Mouse (Mus musculus) midbrain, postnatal 0 days (tissue): ENCODE results near the gene Pik3c2a. TPM values are rescaled to one million over a fixed set of nuclear protein-coding genes. Genes with fewer than 3 reads are reported as not detected.
A peak's percentile ranks its signal among the peaks of the same experiment; 100 is the strongest.

ENCODE experiments used
- ATAC-seq: fragments of 200-750 bp; cut with Nextera tagmentation; 2 replicates; pipeline ENCODE4 v1.8.0; 2017; ENCODE audit warnings: moderate number of reproducible peaks, mild to moderate bottlenecking, moderate TSS enrichment, moderate library complexity; ENCODE audit not compliant: low FRiP score
- DNase-seq: peaks from one replicate; pipeline ENCODE4 v3.0.0-alpha.2; 2015; ENCODE audit warnings: low spot score
- H3K27ac ChIP-seq: fragments of 300-500 bp; sonication (generic); 2 replicates; pipeline ENCODE4 v1.5.1; 2014; ENCODE audit warnings: low read depth, mild to moderate bottlenecking, low read length, mixed read lengths
- H3K27me3 ChIP-seq: fragments of 300-500 bp; sonication (generic); 2 replicates; pipeline ENCODE4 v1.6.1; 2014; ENCODE audit warnings: low read length, control low read depth, mixed read lengths; ENCODE audit not compliant: insufficient read depth
- H3K36me3 ChIP-seq: fragments of 300-500 bp; sonication (generic); 2 replicates; pipeline ENCODE4 v1.6.1; 2014; ENCODE audit warnings: low read length, control low read depth, mixed read lengths; ENCODE audit not compliant: insufficient read depth
- H3K4me1 ChIP-seq: fragments of 300-500 bp; sonication (generic); 2 replicates; pipeline ENCODE4 v1.6.1; 2014; ENCODE audit warnings: mild to moderate bottlenecking, control low read depth, antibody characterized with exemption, low read length, mixed read lengths; ENCODE audit not compliant: insufficient read depth
- H3K4me2 ChIP-seq: fragments of 300-500 bp; sonication (generic); 2 replicates; pipeline ENCODE4 v1.6.1; 2014; ENCODE audit warnings: low read depth, mild to moderate bottlenecking, low read length, mixed read lengths; ENCODE audit not compliant: poor library complexity, severe bottlenecking
- H3K4me3 ChIP-seq: fragments of 300-500 bp; sonication (generic); 2 replicates; pipeline ENCODE4 v1.5.1; 2014; ENCODE audit warnings: low read depth, mild to moderate bottlenecking, low read length, moderate library complexity
- H3K9ac ChIP-seq: fragments of 300-500 bp; sonication (generic); replicated peaks from 2 replicates; pipeline ENCODE4 v1.6.1; 2014; ENCODE audit warnings: mild to moderate bottlenecking, low read length, moderate library complexity, mixed read lengths; ENCODE audit not compliant: poor library complexity, severe bottlenecking
- H3K9me3 ChIP-seq: fragments of 300-500 bp; sonication (generic); 2 replicates; pipeline ENCODE4 v1.6.1; 2016; ENCODE audit warnings: low read length, control low read depth
- CTCF ChIP-seq: IDR thresholded peaks from 2 replicates; pipeline ENCODE4 v1.5.1; 2016; ENCODE audit warnings: antibody characterized with exemption, mild to moderate bottlenecking
- WGBS: fragments of 180-500 bp; shearing (Covaris S2); extraction: QIAGEN DNeasy Blood & Tissue Kit; methylation state at CpG from one replicate; pipeline ENCODE4 v1.1.7; 2014; 5-methylcytosine and 5-hydroxymethylcytosine counted together
- polyA plus RNA-seq: library from polyadenylated mRNA; unstranded; fragments of >200 nt; fragmentation: Nextera tagmentation; extraction: Ambion mirVana; gene quantifications from 2 replicates; pipeline ENCODE4 v1.2.1, GENCODE M21; 2015
- total RNA-seq: library from RNA; depleted of rRNA; stranded (reverse); fragments of >200 nt; gene quantifications from 2 replicates; pipeline ENCODE4 v1.2.3, GENCODE M21; 2014

The Pik3c2a gene
- total and polyA plus RNA-seq, 2 experiments from 2014 or later, result 9.1 to 20.9 TPM

DNA sequence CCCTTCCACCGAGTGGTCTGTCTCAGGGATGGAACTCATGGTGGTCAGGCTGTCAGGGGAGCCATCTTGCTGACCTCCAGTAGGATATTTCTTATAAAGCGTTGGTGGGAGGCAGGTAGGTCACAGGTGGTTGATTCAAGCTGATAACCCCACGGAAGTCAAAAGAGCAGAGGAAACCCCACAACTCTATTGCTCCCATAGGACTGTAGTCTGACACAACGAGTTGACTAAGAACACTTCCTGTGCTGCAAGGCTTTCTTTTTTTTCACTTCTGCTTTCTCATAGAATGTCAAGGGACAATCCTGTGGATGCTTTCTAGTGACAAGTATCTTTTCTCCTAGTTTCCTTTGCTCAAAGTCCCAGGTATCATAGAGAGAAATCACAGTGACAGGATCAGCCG, 33.0 kb upstream of the Pik3c2a start:
- H3K9me3 ChIP-seq, result no peaks in the 10 kb centered on the region
- no peak for TF ChIP-seq CTCF
- no peaks in the 10 kb centered on the region for H3K36me3 ChIP-seq
- H3K4me2 ChIP-seq, result no peak overlapping the region
- H3K4me1 ChIP-seq, result no peaks in the 10 kb centered on the region
- DNase-seq (no peak), ATAC-seq (no peak)
- no peaks in the 10 kb centered on the region for H3K27me3 ChIP-seq
- H3K4me3 ChIP-seq, result no peak overlapping the region
- WGBS, result 86% methylated on average over 5 of the region's 5 CpGs
- H3K9ac ChIP-seq, result no peak overlapping the region
- H3K27ac ChIP-seq, result no peak overlapping the region

DNA sequence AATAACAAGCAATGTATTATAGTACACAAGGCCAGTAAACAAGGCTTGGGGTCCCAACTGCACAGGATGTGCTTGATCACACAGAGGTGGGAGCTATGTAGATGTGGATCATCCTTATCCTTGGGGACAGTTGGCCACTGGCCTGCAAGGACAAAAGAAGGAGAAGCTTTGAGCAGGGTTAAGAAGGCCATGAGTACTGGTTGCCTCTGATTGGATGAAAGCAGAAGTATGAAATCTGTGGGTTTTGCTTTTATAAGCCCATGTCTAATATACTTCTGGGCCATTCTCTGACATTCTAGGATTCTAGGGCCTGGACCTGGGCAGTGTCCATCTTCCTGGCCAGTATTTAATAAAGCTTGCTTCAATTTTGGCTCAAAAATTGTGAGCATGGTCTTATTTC, 32.6 kb upstream of the Pik3c2a start:
- Histone ChIP-seq H3K27ac (no peak overlapping the region), H3K27me3 (no peaks in the 10 kb centered on the region), H3K9ac (no peak overlapping the region), H3K4me1 (no peaks in the 10 kb centered on the region), H3K4me3 (no peak overlapping the region), H3K4me2 (no peak overlapping the region), H3K9me3 (no peaks in the 10 kb centered on the region), H3K36me3 (no peaks in the 10 kb centered on the region)
- ATAC-seq, result no peak
- no peak for DNase-seq
- TF ChIP-seq CTCF, result no peak

DNA sequence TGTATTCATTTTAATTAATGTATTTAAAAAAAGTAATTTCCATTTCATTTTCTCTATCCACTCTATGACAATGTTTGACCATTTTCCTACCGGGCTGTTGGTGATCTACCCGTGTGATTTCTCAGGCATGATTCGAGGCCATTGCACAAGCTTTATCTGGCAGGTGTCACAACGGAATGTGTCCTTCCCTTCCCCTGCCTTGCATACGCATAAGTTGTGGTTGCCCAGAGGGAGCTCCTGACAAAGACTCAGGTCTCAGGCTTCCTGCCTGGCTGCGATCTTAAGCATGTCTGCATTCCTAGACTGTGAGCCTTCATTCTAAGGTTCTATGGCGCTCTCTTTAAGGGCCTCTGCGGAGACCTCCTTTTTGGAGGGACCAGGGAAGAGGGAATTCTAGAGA, 18.9 kb upstream of the Pik3c2a start:
- Histone ChIP-seq H3K36me3 (no peaks in the 10 kb centered on the region), H3K4me1 (no peaks in the 10 kb centered on the region), H3K9me3 (no peaks in the 10 kb centered on the region), H3K9ac (no peak overlapping the region), H3K4me2 (no peak overlapping the region), H3K4me3 (no peak overlapping the region), H3K27ac (no peak overlapping the region), H3K27me3 (no peaks in the 10 kb centered on the region)
- WGBS, result 63% methylated on average over 8 of the region's 8 CpGs
- DNase-seq, result no peak
- no peak for ATAC-seq
- TF ChIP-seq CTCF, result no peak

GRCm38 (mm10) chr7:116458985-116459441, 15.8 kb upstream of the Pik3c2a start:
- H3K4me1 ChIP-seq, result no peaks in the 10 kb centered on the region
- H3K27ac ChIP-seq, result no peak overlapping the region
- no peak overlapping the region for H3K4me3 ChIP-seq
- 39% methylated on average over 3 of the region's 3 CpGs for WGBS
- no peak overlapping the region for H3K4me2 ChIP-seq
- ATAC-seq (no peak), DNase-seq (peak; percentile 60)
- H3K9me3 ChIP-seq, result no peaks in the 10 kb centered on the region
- no peaks in the 10 kb centered on the region for H3K36me3 ChIP-seq
- H3K9ac ChIP-seq, result no peak overlapping the region
- peak; percentile 81 for TF ChIP-seq CTCF
- H3K27me3 ChIP-seq, result no peaks in the 10 kb centered on the region

GRCm38 (mm10) chr7:116457391-116457790, 14.1 kb upstream of the Pik3c2a start:
- TF ChIP-seq CTCF, result no peak
- Histone ChIP-seq H3K9ac (no peak overlapping the region), H3K36me3 (no peaks in the 10 kb centered on the region), H3K4me1 (no peaks in the 10 kb centered on the region), H3K4me3 (no peak overlapping the region), H3K27me3 (no peaks in the 10 kb centered on the region), H3K9me3 (no peaks in the 10 kb centered on the region), H3K27ac (no peak overlapping the region), H3K4me2 (no peak overlapping the region)
- DNase-seq (no peak), ATAC-seq (no peak)
- 87% methylated on average over 6 of the region's 6 CpGs for WGBS

- Histone ChIP-seq H3K9ac (no peak overlapping the region), H3K4me3 (no peak overlapping the region), H3K4me2 (no peak overlapping the region), H3K27me3 (no peaks in the 10 kb centered on the region), H3K27ac (no peak overlapping the region), H3K4me1 (no peaks in the 10 kb centered on the region), H3K36me3 (no peaks in the 10 kb centered on the region), H3K9me3 (no peaks in the 10 kb centered on the region)
- DNase-seq (no peak), ATAC-seq (no peak)
- WGBS, result 85% methylated on average over 4 of the region's 4 CpGs
- no peak for TF ChIP-seq CTCF
Observed at GRCm38 (mm10) chr7:116456964-116457363, 13.7 kb upstream of the Pik3c2a start.
